Mouse (Mus musculus) adrenal gland, adult 8-10 months (tissue): ENCODE data around the gene Tlr2. TPM values are rescaled to one million over a fixed set of nuclear protein-coding genes. Genes with fewer than 3 reads are reported as not detected.

ENCODE experiments used
- DNase-seq: peaks from one replicate; pipeline ENCODE4 v3.0.0; 2022
- total RNA-seq, 4 experiments: library from RNA; stranded (reverse); gene quantifications; 2 replicates each; pipeline ENCODE4 v1.2.4; 2022

Tlr2 gene
- total RNA-seq, 4 experiments from 2014 or later = 4.0 to 7.2 (median 5.4) TPM

GRCm38 (mm10) chr3:83827684-83828083 lies 13.9 kb downstream of the Tlr2 start:
- no peak for DNase-seq

- no peak for DNase-seq
Measured at GRCm38 (mm10) chr3:83823774-83824173, 17.8 kb downstream of the Tlr2 start.

GRCm38 (mm10) chr3:83816372-83816925 lies 25.1 kb downstream of the Tlr2 start:
- DNase-seq = no peak

- no peak for DNase-seq
Measured at GRCm38 (mm10) chr3:83812863-83813262, 28.7 kb downstream of the Tlr2 start.

- DNase-seq = no peak
Measured at GRCm38 (mm10) chr3:83811987-83812386, 29.6 kb downstream of the Tlr2 start.

GRCm38 (mm10) chr3:83808483-83808882 lies 33.1 kb downstream of the Tlr2 start:
- no peak for DNase-seq

GRCm38 (mm10) chr3:83801649-83802155 lies 39.9 kb downstream of the Tlr2 start:
- no peak for DNase-seq

GRCm38 (mm10) chr3:83799486-83799885 lies 42.1 kb downstream of the Tlr2 start:
- no peak for DNase-seq

- peak; percentile 34 for DNase-seq
Measured at GRCm38 (mm10) chr3:83797828-83798227, 43.7 kb downstream of the Tlr2 start.

GRCm38 (mm10) chr3:83797098-83797497 lies 44.5 kb downstream of the Tlr2 start:
- no peak for DNase-seq

- DNase-seq = no peak
Measured at GRCm38 (mm10) chr3:83791444-83791843, 50.1 kb downstream of the Tlr2 start.

- DNase-seq = no peak
Measured at GRCm38 (mm10) chr3:83789651-83790451, 51.7 kb downstream of the Tlr2 start.

GRCm38 (mm10) chr3:83787776-83788305 lies 53.7 kb downstream of the Tlr2 start:
- no peak for DNase-seq

- no peak for DNase-seq
Measured at GRCm38 (mm10) chr3:83787086-83787485, 54.5 kb downstream of the Tlr2 start.

Other genes with a start within 250 kb of the Tlr2 start
- 1 to 10 TPM in 3 of 4 experiments, under 1 TPM in 1; 0.59 to 2.6 (median 1.9) TPM for gene Sfrp2, start 75.4 kb downstream of the Tlr2 start, total RNA-seq
- 10 to 100 TPM; 37.3 to 56.8 (median 50.1) TPM for gene Tmem131l, start 198.4 kb upstream of the Tlr2 start, total RNA-seq